ENCODE assay signal across 24 mouse cellular contexts in genomic region chr11:93847342-93847741, GRCm38 (mm10).
"Had no signal": no experiment of that assay in that cellular context is flagged by ENCODE, and none has a peak within 500 bp of the region (broad histone marks: within the 10 kb centered on the region; RNA-seq: fewer than 3 reads in every experiment).

No protein-coding gene starts in this region.

- H3K27me3 ChIP-seq: limb, embryonic 13.5 days; liver, embryonic 12.5 days; liver, embryonic 15.5 days; lung, embryonic 15.5 days; midbrain, embryonic 13.5 days; neural tube, embryonic 12.5 days; neural tube, embryonic 15.5 days had no signal

- H3K4me2 ChIP-seq: limb, embryonic 13.5 days; liver, embryonic 12.5 days; liver, embryonic 15.5 days; lung, embryonic 15.5 days; midbrain, embryonic 13.5 days; neural tube, embryonic 12.5 days; neural tube, embryonic 15.5 days had no signal

- DNase-seq: kidney, adult 18-20 months; kidney, adult 9 months; kidney, postnatal 14 days; kidney, postnatal 4 days; liver; lung, adult 18-20 months; lung, postnatal 10 days; lung, postnatal 36 days; right cerebral cortex, adult 18-20 months; right cerebral cortex, postnatal 14 days; right cerebral cortex, postnatal 4 days; thymus, adult 2 months; thymus, postnatal 14 days; thymus, postnatal 4 days had no signal

- H3K4me3 ChIP-seq: limb, embryonic 10.5 days; limb, embryonic 13.5 days; liver, embryonic 12.5 days; liver, embryonic 15.5 days; lung, embryonic 15.5 days; megakaryocyte, embryonic 14.5 days; midbrain, embryonic 13.5 days; neural tube, embryonic 12.5 days; neural tube, embryonic 15.5 days had no signal

- H3K36me3 ChIP-seq: limb, embryonic 10.5 days; limb, embryonic 13.5 days; liver, embryonic 12.5 days; liver, embryonic 15.5 days; lung, embryonic 15.5 days; midbrain, embryonic 13.5 days; neural tube, embryonic 12.5 days; neural tube, embryonic 15.5 days had no signal

- H3K27ac ChIP-seq: limb, embryonic 10.5 days; limb, embryonic 13.5 days; liver, embryonic 12.5 days; liver, embryonic 15.5 days; lung, embryonic 15.5 days; midbrain, embryonic 13.5 days; neural tube, embryonic 12.5 days; neural tube, embryonic 15.5 days; stomach, postnatal 0 days had no signal

- H3K4me1 ChIP-seq: limb, embryonic 10.5 days; limb, embryonic 13.5 days; liver, embryonic 12.5 days; liver, embryonic 15.5 days; lung, embryonic 15.5 days; megakaryocyte, embryonic 14.5 days; neural tube, embryonic 12.5 days; neural tube, embryonic 15.5 days had no signal

- ATAC-seq: liver, embryonic 12.5 days; midbrain, embryonic 13.5 days had no signal

- H3K9ac ChIP-seq: limb, embryonic 13.5 days; liver, embryonic 12.5 days; liver, embryonic 15.5 days; lung, embryonic 15.5 days; midbrain, embryonic 13.5 days; neural tube, embryonic 12.5 days; neural tube, embryonic 15.5 days had no signal

- H3K9me3 ChIP-seq: limb, embryonic 10.5 days; limb, embryonic 13.5 days; liver, embryonic 12.5 days; liver, embryonic 15.5 days; lung, embryonic 15.5 days; megakaryocyte, embryonic 14.5 days; midbrain, embryonic 13.5 days; neural tube, embryonic 12.5 days; neural tube, embryonic 15.5 days had no signal
